Mouse (Mus musculus): ENCODE results near the gene Zbtb43. TPM values are rescaled to one million over a fixed set of nuclear protein-coding genes. Genes with fewer than 3 reads are reported as not detected.

Gene Zbtb43
- total and polyA plus RNA-seq, 3 experiments, result 8.5 to 10.9 (median 8.9) TPM

- H3K4me1 ChIP-seq (ENCODE audit: control insufficient read depth in 1 of 2, insufficient read depth in 2 of 2), result peaks cover 0 to 28% of the 10 kb centered on the region in 2 experiments; a peak in 2 of 4 replicates
- no peak for DNase-seq (ENCODE audit: extremely low read depth)
- no peak overlapping the region for H3K9ac ChIP-seq (ENCODE audit: insufficient read depth, low read depth)
- no peak overlapping the region for H3K4me2 ChIP-seq (ENCODE audit: insufficient read depth, low read depth, poor library complexity, severe bottlenecking)
- no peak overlapping the region for H3K27ac ChIP-seq (ENCODE audit: insufficient read depth, low read depth)
- no peaks in the 10 kb centered on the region for H3K27me3 ChIP-seq (replicated peaks)
- no peaks in the 10 kb centered on the region for H3K9me3 ChIP-seq (replicated peaks; ENCODE audit: low read length)
- no peaks in the 10 kb centered on the region; the same call in none of the 2 replicates for H3K79me2 ChIP-seq (replicated peaks; ENCODE audit: control insufficient read depth, extremely low read depth, insufficient read depth, poor library complexity, severe bottlenecking)
- H3K36me3 ChIP-seq (replicated peaks in 1 of 2; ENCODE audit: control insufficient read depth in 1 of 2, insufficient read depth in 1 of 2, low read length in 1 of 2), result peaks cover 43 to 89% of the 10 kb centered on the region in 2 experiments
- dilution Hi-C loops (cut with MboI; ENCODE audit: extremely low pct_ligation_motif_present, extremely low pct_unique_long_range_greater_than_20kb, low sequenced_read_pairs), result no loop called here
- no peak overlapping the region for H3K4me3 ChIP-seq (replicated peaks in 1 of 3; ENCODE audit: low read depth in 2 of 3, low read length in 2 of 3, poor library complexity in 1 of 3)
- in situ Hi-C loops (cut with MboI; ENCODE audit: low pct_ligation_motif_present, low pct_unique_long_range_greater_than_20kb, low sequenced_read_pairs), result no loop called here
- TF ChIP-seq CTCF (conservative IDR thresholded peaks at IDR 0.05 in 1 of 2, IDR thresholded peaks at IDR 0.05 in 1 of 2; ENCODE audit: low read depth in 2 of 2, low read length in 2 of 2), result no peak
- TF ChIP-seq USF2 (conservative IDR thresholded peaks at IDR 0.05; ENCODE audit: low read depth, low read length), result no peak
- TF ChIP-seq MYC (IDR thresholded peaks at IDR 0.05; ENCODE audit: low read depth, low read length), result no peak
- no peak for TF ChIP-seq NRF1 (IDR thresholded peaks at IDR 0.05; ENCODE audit: low read depth, low read length)
- no peak for TF ChIP-seq JUND (conservative IDR thresholded peaks at IDR 0.05; ENCODE audit: low read depth, low read length)
- TF ChIP-seq USF1 (IDR thresholded peaks at IDR 0.05; ENCODE audit: low read depth, low read length), result no peak
- no peak for TF ChIP-seq ZNF384 (IDR thresholded peaks at IDR 0.05; ENCODE audit: low read depth, low read length)
- TF ChIP-seq BHLHE40 (IDR thresholded peaks at IDR 0.05; ENCODE audit: low read depth, low read length), result no peak
- TF ChIP-seq ETS1 (conservative IDR thresholded peaks at IDR 0.05; ENCODE audit: low read depth, low read length), result no peak
- no peak for TF ChIP-seq IRF4 (IDR thresholded peaks at IDR 0.05; ENCODE audit: low read depth, low read length)
- TF ChIP-seq ZC3H11A (IDR thresholded peaks at IDR 0.05; ENCODE audit: low read depth, low read length), result no peak
- no peak for TF ChIP-seq POLR2A (IDR thresholded peaks at IDR 0.05; ENCODE audit: low read depth, low read length)
Observed at GRCm38 (mm10) chr2:33456696-33457095, 11.7 kb downstream of the Zbtb43 start.

- Histone ChIP-seq H3K4me3 (replicated peaks in 1 of 3; ENCODE audit: low read depth in 2 of 3, low read length in 2 of 3, poor library complexity in 1 of 3) (no peak overlapping the region), H3K27ac (ENCODE audit: insufficient read depth, low read depth) (no peak overlapping the region), H3K36me3 (replicated peaks in 1 of 2; ENCODE audit: control insufficient read depth in 1 of 2, insufficient read depth in 1 of 2, low read length in 1 of 2) (peaks cover 47 to 89% of the 10 kb centered on the region in 2 experiments), H3K9me3 (replicated peaks; ENCODE audit: low read length) (no peaks in the 10 kb centered on the region), H3K27me3 (replicated peaks) (no peaks in the 10 kb centered on the region), H3K9ac (ENCODE audit: insufficient read depth, low read depth) (no peak overlapping the region), H3K4me1 (ENCODE audit: control insufficient read depth in 1 of 2, insufficient read depth in 2 of 2) (peaks cover 0 to 28% of the 10 kb centered on the region in 2 experiments; a peak in 2 of 4 replicates), H3K4me2 (ENCODE audit: insufficient read depth, low read depth, poor library complexity, severe bottlenecking) (no peak overlapping the region), H3K79me2 (replicated peaks; ENCODE audit: control insufficient read depth, extremely low read depth, insufficient read depth, poor library complexity, severe bottlenecking) (no peaks in the 10 kb centered on the region; the same call in none of the 2 replicates)
- in situ Hi-C loops (cut with MboI; ENCODE audit: low pct_ligation_motif_present, low pct_unique_long_range_greater_than_20kb, low sequenced_read_pairs), result no loop called here
- TF ChIP-seq BHLHE40 (IDR thresholded peaks at IDR 0.05; ENCODE audit: low read depth, low read length) (no peak), POLR2AphosphoS2 (IDR thresholded peaks at IDR 0.05; ENCODE audit: low read depth, low read length) (no peak), GABPA (IDR thresholded peaks at IDR 0.05; ENCODE audit: insufficient replicate concordance, low read depth, low read length) (no peak), NELFE (IDR thresholded peaks at IDR 0.05; ENCODE audit: low read depth, low read length) (no peak), SIN3A (IDR thresholded peaks at IDR 0.05; ENCODE audit: low read length) (no peak), MYC (IDR thresholded peaks at IDR 0.05; ENCODE audit: low read depth, low read length) (no peak), ETS1 (conservative IDR thresholded peaks at IDR 0.05; ENCODE audit: low read depth, low read length) (no peak), CHD2 (IDR thresholded peaks at IDR 0.05; ENCODE audit: low read length) (no peak), USF1 (IDR thresholded peaks at IDR 0.05; ENCODE audit: low read depth, low read length) (no peak), MAZ (IDR thresholded peaks at IDR 0.05; ENCODE audit: low read depth, low read length) (no peak), MAFK (IDR thresholded peaks at IDR 0.05; ENCODE audit: insufficient replicate concordance, low read length) (no peak), ZC3H11A (IDR thresholded peaks at IDR 0.05; ENCODE audit: low read depth, low read length) (no peak), CHD1 (IDR thresholded peaks at IDR 0.05; ENCODE audit: low read depth, low read length) (no peak), MXI1 (IDR thresholded peaks at IDR 0.05; ENCODE audit: low read depth, low read length) (no peak), E2F4 (IDR thresholded peaks at IDR 0.05; ENCODE audit: insufficient replicate concordance, low read depth, low read length) (no peak), NRF1 (IDR thresholded peaks at IDR 0.05; ENCODE audit: low read depth, low read length) (no peak)
- dilution Hi-C loops (cut with MboI; ENCODE audit: extremely low pct_ligation_motif_present, extremely low pct_unique_long_range_greater_than_20kb, low sequenced_read_pairs), result no loop called here
- no peak for DNase-seq (ENCODE audit: extremely low read depth)
Observed at GRCm38 (mm10) chr2:33456242-33456641, 12.1 kb downstream of the Zbtb43 start.
